ENCODE assay signal across 8 mouse cellular contexts in the genomic region with DNA sequence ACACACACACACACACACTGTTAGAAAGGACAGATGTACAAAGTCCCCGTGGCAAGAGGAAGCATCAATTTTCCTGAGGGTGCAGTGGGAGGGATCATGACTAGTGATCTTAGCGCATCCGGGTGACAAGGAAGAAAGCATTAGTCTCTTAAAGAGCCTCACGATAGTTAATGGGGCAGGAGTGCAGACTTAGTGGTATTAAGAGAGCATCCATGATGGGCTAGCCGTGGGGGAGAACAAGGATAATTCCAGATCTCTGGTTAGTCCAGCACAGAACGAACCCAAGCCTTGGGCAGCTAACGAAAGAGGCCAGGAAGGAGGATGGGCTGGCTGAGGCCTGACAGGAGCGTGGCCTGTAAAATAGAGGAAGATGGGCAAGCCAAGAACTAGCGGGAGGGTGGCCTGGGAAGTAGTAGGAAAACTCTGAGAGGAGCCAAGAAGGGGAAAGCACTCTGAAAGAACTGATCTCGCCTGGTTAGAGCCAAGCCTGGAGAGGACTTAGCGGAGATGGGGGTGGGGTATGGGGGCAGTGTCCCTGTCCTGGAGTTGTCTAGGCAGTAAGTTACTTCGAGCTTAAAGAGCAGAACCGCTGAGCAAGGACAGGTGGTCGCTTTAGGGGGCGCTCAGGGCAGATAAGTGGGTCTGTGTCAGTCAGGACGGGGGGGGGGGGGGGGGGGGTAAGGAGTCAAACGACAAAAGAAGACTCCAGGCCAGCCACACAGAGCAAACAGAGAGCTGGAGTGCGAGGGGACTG. TPM values are rescaled to one million over a fixed set of nuclear protein-coding genes. Genes with fewer than 3 reads are reported as not detected.
DNase-seq lines count a peak whose midpoint lies in the region; ATAC-seq and TF ChIP-seq lines count a peak whose summit lies in the region.

A gene (plus strand): TSS at position 182 of the 754 bp plus-strand sequence.

- H3K4me2 ChIP-seq in heart, embryonic 11.5 days, result peak within 1 kb of the TSS; percentile 81
- peak within 1 kb of the TSS; percentile 82 for H3K4me2 ChIP-seq in kidney, embryonic 15.5 days
- H3K4me2 ChIP-seq in liver, embryonic 15.5 days, result peak within 1 kb of the TSS; percentile 77
- H3K4me2 ChIP-seq in neural tube, embryonic 15.5 days, result peak within 1 kb of the TSS; percentile 94

- TF ChIP-seq CTCF in cortical plate, adult 2 months (IDR thresholded peaks at IDR 0.05; ENCODE audit: extremely low read depth, insufficient read depth, low read length), result no peak

- peak within 1 kb of the TSS; percentile 83 for H3K9ac ChIP-seq in heart, embryonic 11.5 days (ENCODE audit: low read depth, low read length)
- peak within 1 kb of the TSS; percentile 88 for H3K9ac ChIP-seq in kidney, embryonic 15.5 days
- peak within 1 kb of the TSS; percentile 39; the same call in 1 of the 2 replicates for H3K9ac ChIP-seq in liver, embryonic 15.5 days
- H3K9ac ChIP-seq in neural tube, embryonic 15.5 days (replicated peaks), result peak within 1 kb of the TSS; percentile 55

- no peaks in the 10 kb centered on the region for H3K27me3 ChIP-seq in heart, embryonic 11.5 days (ENCODE audit: control insufficient read depth, insufficient read depth, low read length)
- H3K27me3 ChIP-seq in kidney, embryonic 15.5 days, result no peaks in the 10 kb centered on the region
- peaks cover 17% of the 10 kb centered on the region; the same call in 1 of the 2 replicates for H3K27me3 ChIP-seq in liver, embryonic 15.5 days
- no peaks in the 10 kb centered on the region for H3K27me3 ChIP-seq in neural tube, embryonic 15.5 days (replicated peaks)

- TF ChIP-seq POLR2A in cortical plate, adult 2 months (IDR thresholded peaks at IDR 0.05; ENCODE audit: extremely low read depth, insufficient read depth, low read length), result no peak

- DNase-seq in urinary bladder, adult 2 months (ENCODE audit: low spot score), result no peak
- DNase-seq in urinary bladder, postnatal 14 days (ENCODE audit: low spot score), result no peak
- no peak for DNase-seq in cerebellum, adult 18-20 months

- WGBS in heart, embryonic 11.5 days (ENCODE audit: insufficient replicate concordance), result 19% methylated on average over 18 of the region's 18 CpGs
- 12% methylated on average over 16 of the region's 18 CpGs for WGBS in kidney, embryonic 15.5 days
- WGBS in liver, embryonic 15.5 days (ENCODE audit: insufficient replicate concordance), result 23% methylated on average over 16 of the region's 18 CpGs
- 17% methylated on average over 18 of the region's 18 CpGs for WGBS in neural tube, embryonic 15.5 days

- H3K27ac ChIP-seq in cortical plate, adult 2 months (ENCODE audit: insufficient read depth, low read length), result no peak within 1 kb of the TSS
- peak within 1 kb of the TSS; percentile 92 for H3K27ac ChIP-seq in heart, embryonic 11.5 days (ENCODE audit: low read depth, low read length)
- H3K27ac ChIP-seq in kidney, embryonic 15.5 days, result peak within 1 kb of the TSS; percentile 91
- peak within 1 kb of the TSS; percentile 33; the same call in 1 of the 2 replicates for H3K27ac ChIP-seq in liver, embryonic 15.5 days (replicated peaks)
- peak within 1 kb of the TSS; percentile 72 for H3K27ac ChIP-seq in neural tube, embryonic 15.5 days (replicated peaks)

- ATAC-seq in heart, embryonic 11.5 days (replicated peaks; ENCODE audit: insufficient number of reproducible peaks, low FRiP score, low TSS enrichment), result no peak
- 0 out of 2 replicates have a peak, but pooled peaks have one; percentile 1 for ATAC-seq in kidney, embryonic 15.5 days (replicated peaks; ENCODE audit: low FRiP score)
- no peak for ATAC-seq in liver, embryonic 15.5 days (ENCODE audit: insufficient read depth)
- 0 out of 2 replicates have a peak, but pooled peaks have one; percentile 2 for ATAC-seq in neural tube, embryonic 15.5 days (ENCODE audit: low FRiP score)

- H3K4me3 ChIP-seq in cortical plate, adult 2 months (ENCODE audit: insufficient read depth, low read length), result peak within 1 kb of the TSS; percentile 45
- H3K4me3 ChIP-seq in heart, embryonic 11.5 days (ENCODE audit: low read depth, low read length), result peak within 1 kb of the TSS; percentile 71
- peak within 1 kb of the TSS; percentile 79 for H3K4me3 ChIP-seq in kidney, embryonic 15.5 days (replicated peaks)
- peak within 1 kb of the TSS; percentile 55 for H3K4me3 ChIP-seq in liver, embryonic 15.5 days (replicated peaks)
- H3K4me3 ChIP-seq in neural tube, embryonic 15.5 days (replicated peaks), result peak within 1 kb of the TSS; percentile 56

- H3K9me3 ChIP-seq in heart, embryonic 11.5 days (replicated peaks; ENCODE audit: control insufficient read depth, low read length), result no peaks in the 10 kb centered on the region
- no peaks in the 10 kb centered on the region for H3K9me3 ChIP-seq in kidney, embryonic 15.5 days (replicated peaks)
- H3K9me3 ChIP-seq in liver, embryonic 15.5 days (replicated peaks), result no peaks in the 10 kb centered on the region
- H3K9me3 ChIP-seq in neural tube, embryonic 15.5 days (replicated peaks), result no peaks in the 10 kb centered on the region

- H3K4me1 ChIP-seq in cortical plate, adult 2 months (ENCODE audit: control insufficient read depth, insufficient read depth, low read length), result no peaks in the 10 kb centered on the region
- peaks cover 10% of the 10 kb centered on the region; the same call in 1 of the 2 replicates for H3K4me1 ChIP-seq in heart, embryonic 11.5 days (ENCODE audit: control insufficient read depth, insufficient read depth, low read length)
- peaks cover 40% of the 10 kb centered on the region for H3K4me1 ChIP-seq in kidney, embryonic 15.5 days
- H3K4me1 ChIP-seq in liver, embryonic 15.5 days (replicated peaks), result peaks cover 27% of the 10 kb centered on the region
- H3K4me1 ChIP-seq in neural tube, embryonic 15.5 days, result peaks cover 33% of the 10 kb centered on the region

- H3K36me3 ChIP-seq in heart, embryonic 11.5 days (ENCODE audit: control insufficient read depth, insufficient read depth, low read length), result no peaks in the 10 kb centered on the region
- H3K36me3 ChIP-seq in kidney, embryonic 15.5 days, result peaks cover 7% of the 10 kb centered on the region; the same call in 1 of the 2 replicates
- no peaks in the 10 kb centered on the region for H3K36me3 ChIP-seq in liver, embryonic 15.5 days (replicated peaks)
- H3K36me3 ChIP-seq in neural tube, embryonic 15.5 days, result no peaks in the 10 kb centered on the region

RNA-seq across cellular contexts. Expression of the gene that starts here (rescaled TPM):
- polyA plus RNA-seq in urinary bladder, adult 2 months (2012; rRNA removed), result 72.8 and 74.9 TPM in 2 replicates
- polyA plus RNA-seq in cortical plate, adult 2 months (2012; rRNA removed), result 19.8 and 20.4 TPM in 2 replicates
- 106 and 112 TPM in 2 replicates for polyA plus RNA-seq in heart, embryonic 11.5 days (2014; fragmentation: Nextera tagmentation; extraction: Ambion mirVana)
- polyA plus RNA-seq in kidney, embryonic 15.5 days (2015; fragmentation: Nextera tagmentation; extraction: Ambion mirVana), result 152 and 174 TPM in 2 replicates
- 17.6 and 18.5 TPM in 2 replicates for polyA plus RNA-seq in liver, embryonic 15.5 days (2015; fragmentation: Nextera tagmentation; extraction: Ambion mirVana)
- polyA plus RNA-seq in neural tube, embryonic 15.5 days (2015; fragmentation: Nextera tagmentation; extraction: Ambion mirVana), result 38.9 and 57.6 TPM in 2 replicates

Comparison
In these comparisons a context has a peak if more than half of its experiments do, and no peak if none do; other contexts are left out.
1. ATAC-seq: peak in kidney, embryonic 15.5 days (single experiment) and neural tube, embryonic 15.5 days (single experiment); none in heart, embryonic 11.5 days (single experiment) and liver, embryonic 15.5 days (single experiment).
2. Peak in every context shown above with its lines, with median percentiles within 50 percentile points of each other: H3K4me3 ChIP-seq, H3K4me2 ChIP-seq and H3K9ac ChIP-seq.